Mouse (Mus musculus) thymus, adult 2 months (tissue): ENCODE data around the gene Acad12. TPM values are rescaled to one million over a fixed set of nuclear protein-coding genes. Genes with fewer than 3 reads are reported as not detected.

Experiments used
- DNase-seq: peaks from one replicate; pipeline ENCODE4 v3.0.0; 2021
- H3K27ac ChIP-seq: fragments of 200-500 bp; 2 replicates; pipeline ENCODE4 v1.5.1; 2012; ENCODE audit warnings: low read length, control low read depth; ENCODE audit not compliant: control insufficient read depth, insufficient read depth
- H3K27me3 ChIP-seq: fragments of 200-500 bp; 2 replicates; pipeline ENCODE4 v1.6.1; 2012; ENCODE audit warnings: mild to moderate bottlenecking, low read length, moderate library complexity, mixed read lengths; ENCODE audit not compliant: control insufficient read depth, insufficient read depth
- H3K36me3 ChIP-seq: fragments of 200-500 bp; 2 replicates; pipeline ENCODE4 v1.6.1; 2012; ENCODE audit warnings: mild to moderate bottlenecking, low read length, moderate library complexity; ENCODE audit not compliant: control insufficient read depth, insufficient read depth
- H3K4me1 ChIP-seq: fragments of 200-500 bp; replicated peaks from 2 replicates; pipeline ENCODE4 v1.6.1; 2012; ENCODE audit warnings: low read length; ENCODE audit not compliant: control insufficient read depth, insufficient read depth
- H3K4me3 ChIP-seq: fragments of 200-500 bp; 2 replicates; pipeline ENCODE4 v1.5.1; 2012; ENCODE audit warnings: mild to moderate bottlenecking, low read length, control low read depth, moderate library complexity; ENCODE audit not compliant: control insufficient read depth, insufficient read depth
- CTCF ChIP-seq: fragments of 200-500 bp; IDR thresholded peaks from 2 replicates; pipeline ENCODE4 v1.5.1; 2012; ENCODE audit warnings: mild to moderate bottlenecking, control low read depth, low read length, moderate library complexity, borderline replicate concordance; ENCODE audit not compliant: control insufficient read depth, poor library complexity, insufficient read depth; ENCODE audit errors: extremely low read depth
- POLR2A ChIP-seq: fragments of 200-500 bp; IDR thresholded peaks from 2 replicates; pipeline ENCODE4 v1.6.1; 2012; ENCODE audit warnings: mild to moderate bottlenecking, low read length, control low read depth, moderate library complexity; ENCODE audit not compliant: control insufficient read depth, poor library complexity, insufficient read depth; ENCODE audit errors: extremely low read depth
- WGBS: fragments of 180-500 bp; shearing (Covaris S2); methylation state at CpG from one replicate; pipeline ENCODE4 v1.1.7; 2018; 5-methylcytosine and 5-hydroxymethylcytosine counted together
- polyA plus RNA-seq: library from polyadenylated mRNA; depleted of rRNA; stranded (reverse); fragments of >200 nt; gene quantifications from 2 replicates; pipeline ENCODE4 v1.2.3, GENCODE M21; 2012

The Acad12 gene
- polyA plus RNA-seq, 1 experiment = 8.8 TPM

DNA sequence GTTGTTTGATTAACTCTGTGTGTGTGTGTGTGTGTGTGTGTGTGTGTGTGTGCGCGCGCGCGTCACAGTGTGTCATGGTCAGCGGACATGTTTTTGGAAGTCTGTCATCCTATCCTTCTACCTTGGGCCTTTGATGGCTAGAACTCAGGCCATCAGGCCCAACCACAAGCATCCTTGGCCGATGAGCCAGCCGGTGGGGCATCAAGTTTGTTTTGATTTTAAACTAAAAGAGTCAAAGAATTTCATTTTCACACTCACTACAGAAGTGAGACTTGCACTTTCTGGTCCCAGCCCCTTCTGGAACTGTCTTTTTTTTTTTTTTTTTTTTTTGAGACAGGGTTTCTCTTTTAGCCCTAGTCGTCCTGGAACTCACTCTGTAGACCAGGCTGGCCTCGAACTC lies 33.7 kb downstream of the Acad12 start:
- 91% methylated on average over 10 of the region's 10 CpGs for WGBS
- Histone ChIP-seq H3K27me3 (no peaks in the 10 kb centered on the region), H3K27ac (no peak overlapping the region), H3K4me3 (no peak overlapping the region), H3K4me1 (peaks cover 25% of the 10 kb centered on the region), H3K36me3 (no peaks in the 10 kb centered on the region)
- TF ChIP-seq POLR2A = no peak
- no peak for TF ChIP-seq CTCF
- no peak for DNase-seq

DNA sequence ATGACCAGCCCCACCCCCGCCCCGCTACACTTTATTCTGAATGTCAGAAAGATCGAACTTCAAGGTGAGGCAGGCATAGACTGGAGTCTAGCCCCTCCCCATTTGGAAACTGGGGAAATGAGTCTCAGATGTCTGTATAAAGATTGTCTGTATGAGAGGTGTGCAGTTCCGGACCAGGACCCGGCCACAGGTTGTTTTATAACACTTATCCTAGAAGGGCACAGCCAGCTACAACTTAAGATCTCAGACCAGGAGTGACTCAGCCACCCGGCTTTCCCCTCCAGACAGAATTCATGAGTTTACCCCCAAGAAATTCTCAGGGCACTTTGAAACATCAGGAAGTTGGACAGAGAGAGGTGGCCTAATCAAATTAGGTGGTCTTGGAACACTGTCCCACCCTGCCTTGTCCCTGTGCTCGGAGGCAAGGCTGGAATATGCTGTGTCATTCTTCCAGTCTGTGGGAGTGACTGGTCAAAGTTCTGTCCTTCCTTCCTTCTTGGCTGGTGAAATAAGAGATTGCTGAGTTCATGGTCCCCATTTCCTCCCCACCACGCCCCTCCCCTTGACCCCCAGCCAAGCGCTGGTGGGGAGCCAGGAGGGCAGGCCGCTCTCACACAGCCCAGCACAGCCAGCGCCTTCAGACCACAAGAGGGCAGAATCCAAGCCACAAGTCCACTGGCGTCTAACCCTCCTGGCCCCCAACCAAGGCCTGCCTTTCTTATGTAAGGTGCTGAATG lies 34.8 kb downstream of the Acad12 start:
- Histone ChIP-seq H3K4me1 (peaks cover 25% of the 10 kb centered on the region), H3K36me3 (no peaks in the 10 kb centered on the region), H3K27me3 (no peaks in the 10 kb centered on the region), H3K27ac (no peak overlapping the region), H3K4me3 (no peak overlapping the region)
- DNase-seq = peak; percentile 21
- no peak for TF ChIP-seq POLR2A
- TF ChIP-seq CTCF = 0 out of 2 replicates have a peak, but pooled peaks have one; percentile 28
- 44% methylated on average over 12 of the region's 12 CpGs for WGBS

DNA sequence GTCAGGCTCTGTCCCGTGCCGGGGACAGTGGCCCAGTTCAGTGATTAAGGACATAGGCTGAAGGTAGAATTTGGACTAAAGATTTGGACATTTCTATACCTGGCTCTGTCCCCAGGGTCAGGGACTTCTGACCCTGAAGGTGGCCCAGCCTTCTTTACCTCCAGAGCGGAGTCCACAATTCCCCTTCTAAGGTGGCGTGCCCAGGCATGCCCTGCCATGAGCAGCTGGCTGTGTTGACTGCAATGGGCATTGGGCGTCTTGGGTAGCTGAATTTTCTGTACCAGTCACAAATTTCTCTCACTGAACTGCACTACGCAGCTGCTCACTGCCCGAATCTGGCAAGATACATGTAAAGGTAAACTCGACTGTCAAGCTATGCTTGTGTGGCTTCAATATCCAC lies 36.8 kb downstream of the Acad12 start:
- H3K4me3 ChIP-seq = no peak overlapping the region
- H3K27ac ChIP-seq = no peak overlapping the region
- WGBS = 92% methylated on average over 8 of the region's 8 CpGs
- H3K27me3 ChIP-seq = no peaks in the 10 kb centered on the region
- DNase-seq = no peak
- H3K4me1 ChIP-seq = peaks cover 21% of the 10 kb centered on the region
- no peak for TF ChIP-seq POLR2A
- TF ChIP-seq CTCF = no peak
- H3K36me3 ChIP-seq = no peaks in the 10 kb centered on the region

DNA sequence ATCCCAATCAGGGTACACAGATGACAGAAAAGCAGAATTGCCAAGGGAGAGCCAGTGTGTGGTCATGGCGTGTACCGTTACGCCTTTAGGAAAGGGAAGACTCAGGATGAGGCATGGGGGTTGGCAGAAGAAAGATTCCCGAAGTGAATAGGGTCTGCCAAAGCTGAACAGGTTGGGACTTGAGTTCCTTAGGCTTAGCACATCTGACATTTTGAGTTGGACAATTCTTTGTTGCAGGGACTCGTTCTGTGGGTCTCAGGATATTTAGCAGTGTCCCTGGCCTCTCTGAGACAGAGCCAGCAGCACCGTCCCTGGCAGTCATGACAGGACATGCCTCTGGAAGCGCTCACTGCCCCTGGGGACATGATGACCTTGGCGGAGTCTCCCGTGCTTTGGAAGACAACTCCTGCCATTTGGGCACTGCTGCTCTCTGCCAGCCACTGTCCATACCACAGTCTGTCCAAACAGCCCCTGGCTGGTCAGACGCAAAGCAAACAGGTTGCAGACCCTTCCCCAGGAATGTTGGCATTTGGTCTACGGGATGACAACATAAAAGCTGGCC lies 41.7 kb downstream of the Acad12 start:
- Histone ChIP-seq H3K4me1 (peaks cover 12% of the 10 kb centered on the region), H3K27ac (no peak overlapping the region), H3K27me3 (no peaks in the 10 kb centered on the region), H3K4me3 (no peak overlapping the region), H3K36me3 (no peaks in the 10 kb centered on the region)
- no peak for DNase-seq
- TF ChIP-seq CTCF = no peak
- no peak for TF ChIP-seq POLR2A
- 95% methylated on average over 11 of the region's 11 CpGs for WGBS

DNA sequence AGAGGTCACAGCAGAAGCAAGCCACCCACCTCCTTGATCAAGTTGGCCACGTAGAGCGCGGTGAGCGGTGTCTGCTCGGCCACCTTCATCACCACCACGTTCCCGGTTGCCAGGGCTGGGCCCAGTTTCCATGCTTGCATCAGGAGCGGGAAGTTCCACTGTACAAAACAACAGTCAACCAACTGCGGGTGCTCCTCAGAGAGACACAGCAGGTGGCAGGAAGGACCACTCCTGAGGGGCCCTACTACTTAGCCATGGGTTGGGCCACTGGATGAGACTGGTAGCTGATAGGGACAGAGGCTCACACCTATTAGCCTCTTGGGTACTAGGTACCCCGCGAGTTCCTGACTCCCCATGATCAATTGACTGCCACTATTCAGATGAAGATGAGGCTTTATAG lies 42.9 kb downstream of the Acad12 start:
- TF ChIP-seq POLR2A (no peak), CTCF (no peak)
- H3K27me3 ChIP-seq = no peaks in the 10 kb centered on the region
- no peak overlapping the region for H3K27ac ChIP-seq
- peaks cover 12% of the 10 kb centered on the region for H3K4me1 ChIP-seq
- WGBS = 97% methylated on average over 11 of the region's 11 CpGs
- no peaks in the 10 kb centered on the region for H3K36me3 ChIP-seq
- no peak overlapping the region for H3K4me3 ChIP-seq
- no peak for DNase-seq

DNA sequence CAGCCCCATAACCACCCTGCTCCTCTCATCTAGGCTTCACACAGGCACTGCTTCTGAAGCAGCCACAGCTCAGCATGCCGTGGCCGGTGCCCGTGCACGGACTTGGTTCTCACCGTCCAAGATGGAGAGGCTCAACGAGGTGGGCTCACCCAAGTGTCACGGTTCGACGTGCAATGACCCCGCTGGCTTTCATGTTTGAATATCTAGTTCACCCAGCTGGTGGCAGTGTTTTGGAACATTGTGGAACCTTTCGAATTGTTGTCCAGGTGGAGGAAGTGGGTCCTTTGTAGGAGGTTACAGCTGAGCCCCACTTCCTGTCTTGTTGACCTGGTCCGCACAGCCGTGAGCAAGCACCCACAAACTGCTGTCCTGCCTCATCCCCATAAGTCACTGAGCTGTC lies 44.6 kb downstream of the Acad12 start:
- Histone ChIP-seq H3K27me3 (no peaks in the 10 kb centered on the region), H3K4me3 (no peak overlapping the region), H3K27ac (peak overlapping the region; percentile 35; the same call in 1 of the 2 replicates), H3K36me3 (no peaks in the 10 kb centered on the region), H3K4me1 (peaks cover 12% of the 10 kb centered on the region)
- 79% methylated on average over 13 of the region's 13 CpGs for WGBS
- DNase-seq = peak; percentile 60
- TF ChIP-seq CTCF (no peak), POLR2A (no peak)
